Mouse (Mus musculus): ENCODE results near the gene Ppp1r14b. TPM values are rescaled to one million over a fixed set of nuclear protein-coding genes. Genes with fewer than 3 reads are reported as not detected.

Gene Ppp1r14b
- 50.5 TPM for polyA plus RNA-seq (2015; fragmentation: Illumina TruSeq; extraction: RNeasy Lipid Tissue Mini Kit (QIAGEN cat#74804); ENCODE audit: insufficient read depth, low read depth, low replicate concordance)

DNA sequence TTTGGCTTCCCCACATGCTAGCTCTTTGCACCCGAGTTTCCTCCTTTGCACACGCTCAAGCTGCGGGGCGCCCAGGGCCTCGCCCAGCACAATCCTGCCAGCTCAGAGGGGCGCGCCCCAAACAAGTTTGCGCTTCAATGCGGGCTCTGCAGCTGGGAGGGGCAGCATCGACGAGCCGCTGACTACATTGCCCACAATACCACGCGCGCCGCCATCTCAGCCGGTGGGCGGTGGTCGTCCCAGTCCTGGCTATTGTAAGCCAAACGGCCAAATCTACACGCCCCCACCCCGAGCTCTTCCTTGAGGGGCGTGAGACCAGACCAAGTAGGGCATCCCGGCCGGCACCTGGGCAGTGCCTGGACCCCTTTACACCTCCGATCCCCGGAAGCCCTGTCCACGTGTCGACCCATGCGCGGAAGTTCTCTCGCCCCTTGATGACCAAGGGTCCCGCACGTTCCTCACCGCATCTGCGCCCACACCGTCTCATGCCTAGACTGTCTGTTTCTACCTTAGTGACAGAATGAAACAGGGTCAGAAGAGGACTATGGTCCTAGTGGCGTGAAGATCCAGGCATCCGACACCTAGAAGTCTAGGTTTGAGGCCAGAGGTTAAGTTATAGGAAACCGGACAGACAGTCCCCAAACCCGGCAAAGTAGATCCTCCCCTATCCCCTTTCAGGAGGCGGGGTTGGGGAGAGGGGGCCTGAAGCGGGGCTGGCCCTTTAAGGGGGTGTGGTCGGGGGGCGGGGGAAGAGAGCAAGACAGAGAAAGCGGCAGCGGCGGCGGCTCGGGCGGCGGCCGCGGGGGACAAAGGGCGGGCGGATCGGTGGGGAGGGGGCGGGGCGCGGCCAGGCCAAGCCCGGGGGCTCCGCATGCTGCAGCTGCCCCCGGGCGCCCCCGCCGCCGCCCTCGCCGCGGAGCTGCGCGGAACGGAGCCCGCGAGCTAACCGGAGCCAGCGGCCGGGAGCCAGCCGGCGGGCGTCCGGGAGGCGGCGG is at the start of gene Ppp1r14b:
Gene Ppp1r14b, plus strand, starts transcription at position 758 of the 995 bp plus-strand sequence.

DNA sequence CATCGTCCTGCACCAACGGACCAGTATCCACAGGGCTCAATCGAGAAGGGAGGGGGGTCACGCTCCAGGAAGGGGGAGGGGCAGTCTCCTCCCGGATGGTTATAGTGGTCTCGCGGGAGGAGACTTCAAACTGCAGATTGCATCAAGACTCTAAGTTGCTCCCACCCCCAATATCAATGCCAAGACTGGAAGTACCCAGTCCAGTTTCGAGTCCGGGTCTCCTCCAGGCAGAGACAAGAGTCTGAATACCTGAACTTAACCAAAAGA is 49.5 kb upstream of the Ppp1r14b start, which contains the start of gene Catsperz:
Gene Catsperz, minus strand, starts transcription at position 74 of the 267 bp plus-strand sequence.

DNA sequence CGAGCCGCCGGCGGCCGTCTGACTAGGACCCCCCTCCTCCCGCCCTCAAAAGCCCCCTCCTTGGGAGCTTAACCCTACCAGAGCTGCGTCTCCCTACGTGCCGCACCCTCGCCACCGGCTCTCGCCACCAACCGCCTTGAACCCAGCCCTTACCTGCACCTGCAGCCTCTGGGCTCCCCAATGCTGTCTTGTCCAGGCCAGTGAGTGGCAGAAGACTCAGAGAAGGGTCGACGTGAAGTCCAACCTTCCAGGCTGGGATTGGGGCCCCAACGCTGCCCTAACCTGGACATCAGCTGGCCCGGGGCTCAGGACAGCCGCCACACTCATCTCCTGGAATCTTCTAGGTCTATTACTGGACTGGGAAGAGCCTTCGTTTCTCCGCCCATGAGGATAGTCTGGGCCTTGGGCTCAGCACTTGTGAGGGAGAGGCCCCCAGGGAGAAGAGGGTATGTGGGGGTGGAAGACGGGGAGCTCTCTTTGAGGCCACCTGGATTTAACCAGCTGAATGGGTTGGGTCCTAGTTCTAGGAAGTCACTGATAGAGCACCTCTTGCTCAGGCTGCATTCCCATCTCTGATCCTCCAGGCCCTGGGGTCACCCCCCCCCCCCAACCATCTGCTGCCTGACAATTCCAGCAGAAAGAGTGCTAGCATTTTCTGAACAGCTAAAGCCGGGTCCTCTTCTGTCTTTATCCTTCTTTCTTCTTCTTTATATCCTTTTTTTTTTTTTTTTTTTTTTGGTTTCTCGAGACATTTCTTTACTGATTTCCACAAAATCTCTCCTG is 40.4 kb upstream of the Ppp1r14b start, which contains the start of gene Kcnk4:
Gene Kcnk4, minus strand, starts transcription at position 321 of the 783 bp plus-strand sequence.

DNA sequence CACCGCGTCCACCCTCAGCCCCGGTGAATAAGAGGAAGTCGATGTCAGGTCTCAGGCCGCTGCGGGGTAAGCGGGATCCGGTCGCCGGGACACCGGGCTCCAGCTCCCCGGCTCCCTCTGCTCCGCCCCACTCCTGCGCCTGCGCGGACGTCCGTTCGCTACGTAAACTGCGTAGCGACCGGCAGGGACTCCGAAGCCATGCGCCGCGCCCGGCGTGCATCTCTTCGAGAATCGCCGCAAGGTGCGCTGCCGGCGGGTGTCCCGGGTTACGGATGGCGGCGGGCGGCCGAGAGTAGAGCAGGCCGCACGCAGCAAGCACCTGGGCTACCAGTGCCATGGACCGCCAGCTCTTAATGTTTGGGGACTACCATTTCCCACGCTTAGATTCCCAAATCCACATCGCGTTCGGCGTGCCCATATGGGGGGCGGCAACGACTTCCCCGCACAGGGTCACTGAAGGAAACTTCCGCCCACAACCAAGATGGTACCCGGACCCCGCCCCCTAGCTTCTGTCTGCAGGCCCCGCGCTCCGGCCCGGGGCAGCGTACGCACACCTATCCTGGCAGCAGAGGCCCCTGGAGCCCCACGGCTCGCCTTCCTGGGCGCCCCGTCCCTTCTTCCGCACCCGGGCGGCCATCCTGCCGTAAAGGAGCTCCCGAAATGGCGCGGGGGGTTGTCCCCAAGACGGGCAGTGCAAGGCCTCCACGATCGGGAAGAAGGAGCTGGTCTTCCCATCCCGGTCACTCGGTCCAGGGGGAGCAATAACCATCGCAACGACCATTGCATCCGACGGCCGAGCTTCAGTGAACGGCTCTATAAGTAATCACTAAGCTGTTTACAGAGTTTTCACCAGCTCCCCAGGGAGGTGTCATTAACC is 33.2 kb upstream of the Ppp1r14b start, which contains the start of gene Bad:
Gene Bad, plus strand, starts transcription at position 490 of the 877 bp plus-strand sequence.

DNA sequence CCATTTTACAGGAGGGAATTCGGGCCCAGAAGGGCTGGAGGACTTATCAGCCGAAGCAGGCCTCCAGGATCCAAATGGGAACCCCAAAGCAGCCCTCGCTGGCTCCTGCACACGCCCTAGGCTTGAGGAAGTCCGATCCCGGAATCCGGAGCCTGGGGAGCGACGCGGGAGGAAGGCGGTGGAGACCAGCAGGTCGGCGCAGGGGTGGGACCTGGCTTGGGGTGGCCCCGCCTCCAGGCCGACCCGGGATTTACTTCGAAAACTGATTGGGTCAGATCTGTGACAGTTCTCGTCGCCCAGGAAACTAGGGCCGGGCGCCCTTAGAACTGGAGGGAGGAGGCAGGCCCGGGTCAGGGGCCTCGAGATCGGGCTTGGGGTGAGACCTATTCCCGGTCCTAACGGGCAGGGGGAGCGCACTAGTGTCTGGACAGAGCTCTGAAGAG is 32.5 kb upstream of the Ppp1r14b start, which contains the start of gene Gpr137:
Gene Gpr137, minus strand, starts transcription at position 232 of the 443 bp plus-strand sequence.

DNA sequence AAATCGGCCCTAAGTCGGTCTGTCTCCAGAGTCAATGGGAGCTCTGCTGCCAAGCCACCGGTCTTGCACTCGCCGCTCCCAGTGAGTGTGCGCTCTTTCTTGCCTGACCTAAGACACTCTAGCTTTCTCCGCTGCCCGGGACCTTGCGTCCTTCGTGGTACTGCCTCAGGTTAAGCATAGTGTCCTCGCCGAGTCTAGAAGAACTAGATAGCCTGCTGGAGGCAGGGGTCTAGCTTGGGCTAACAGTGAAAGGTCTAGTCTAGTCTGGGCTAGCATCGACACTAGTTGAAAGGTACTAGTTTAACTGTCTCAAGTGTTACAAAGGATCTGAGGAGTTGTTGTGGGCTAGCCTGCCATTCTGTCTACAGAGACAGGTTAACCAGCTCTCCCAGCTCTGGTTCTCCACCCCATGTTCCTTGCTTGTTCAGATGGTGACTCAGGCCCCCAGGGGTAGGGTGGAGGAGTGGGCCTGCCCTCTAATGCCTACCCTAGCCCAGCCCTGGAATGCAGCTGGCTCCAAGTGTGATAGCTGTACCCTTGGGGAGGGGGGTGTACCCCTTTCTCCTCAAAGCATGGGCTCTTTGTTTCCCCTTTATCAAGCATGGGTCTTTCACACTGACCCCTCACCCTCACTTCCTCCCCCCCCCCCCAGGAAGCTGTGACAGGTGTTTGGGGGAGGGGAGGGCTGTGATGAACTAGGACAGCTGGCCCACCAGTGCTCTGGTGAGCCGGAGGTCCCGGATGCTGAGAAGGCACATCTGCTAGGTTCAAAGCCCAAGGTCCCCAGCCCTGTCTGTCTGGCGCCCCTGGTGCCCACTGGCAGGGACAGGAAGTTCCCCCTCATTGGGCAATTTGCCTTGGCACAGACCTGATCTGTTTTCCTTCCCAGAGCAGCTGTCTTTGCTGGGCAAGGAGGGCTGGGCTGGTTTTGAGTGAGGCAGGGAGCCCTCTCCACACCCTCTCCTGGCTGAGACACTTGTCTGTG is 1.1 kb downstream of the Ppp1r14b start, which contains the start of gene Plcb3:
Gene Plcb3, minus strand, starts transcription at position 934 of the 985 bp plus-strand sequence.

DNA sequence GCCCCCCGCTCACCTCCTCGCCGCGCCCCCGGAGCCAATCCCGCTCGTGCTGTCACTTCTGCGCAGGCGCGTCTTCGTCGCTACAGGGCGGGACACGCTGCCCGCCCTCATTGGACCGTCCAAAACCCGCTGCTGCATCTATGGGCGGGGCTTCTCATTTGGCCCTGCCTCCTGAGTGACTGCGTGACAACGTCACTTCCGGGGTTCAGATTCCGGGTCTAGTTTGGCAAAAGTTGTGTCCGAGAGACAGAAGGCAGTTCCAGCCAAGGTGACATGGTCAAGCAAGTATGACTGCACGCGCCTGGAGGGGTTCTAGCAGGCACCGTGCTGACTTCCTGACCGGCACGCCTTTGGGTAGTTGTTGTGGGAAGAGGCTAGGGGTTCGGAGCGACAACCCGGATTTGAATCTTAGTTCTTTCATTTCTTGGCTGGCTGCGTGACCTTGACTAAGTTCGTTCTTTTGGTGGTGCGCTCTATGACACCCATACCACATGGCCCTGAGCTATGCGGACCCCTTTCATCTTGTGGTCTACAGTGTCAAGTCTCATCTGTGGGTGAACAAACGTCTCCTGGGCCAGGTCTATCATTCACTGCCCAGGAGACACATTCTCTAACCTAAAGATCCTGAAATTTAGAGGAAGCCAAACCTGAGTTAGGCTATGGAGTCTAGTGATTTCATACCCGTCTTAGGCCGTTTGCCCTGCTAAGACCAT is 5.8 kb downstream of the Ppp1r14b start, which contains the start of gene Fkbp2:
Gene Fkbp2, minus strand, starts transcription at position 121 of the 713 bp plus-strand sequence.

DNA sequence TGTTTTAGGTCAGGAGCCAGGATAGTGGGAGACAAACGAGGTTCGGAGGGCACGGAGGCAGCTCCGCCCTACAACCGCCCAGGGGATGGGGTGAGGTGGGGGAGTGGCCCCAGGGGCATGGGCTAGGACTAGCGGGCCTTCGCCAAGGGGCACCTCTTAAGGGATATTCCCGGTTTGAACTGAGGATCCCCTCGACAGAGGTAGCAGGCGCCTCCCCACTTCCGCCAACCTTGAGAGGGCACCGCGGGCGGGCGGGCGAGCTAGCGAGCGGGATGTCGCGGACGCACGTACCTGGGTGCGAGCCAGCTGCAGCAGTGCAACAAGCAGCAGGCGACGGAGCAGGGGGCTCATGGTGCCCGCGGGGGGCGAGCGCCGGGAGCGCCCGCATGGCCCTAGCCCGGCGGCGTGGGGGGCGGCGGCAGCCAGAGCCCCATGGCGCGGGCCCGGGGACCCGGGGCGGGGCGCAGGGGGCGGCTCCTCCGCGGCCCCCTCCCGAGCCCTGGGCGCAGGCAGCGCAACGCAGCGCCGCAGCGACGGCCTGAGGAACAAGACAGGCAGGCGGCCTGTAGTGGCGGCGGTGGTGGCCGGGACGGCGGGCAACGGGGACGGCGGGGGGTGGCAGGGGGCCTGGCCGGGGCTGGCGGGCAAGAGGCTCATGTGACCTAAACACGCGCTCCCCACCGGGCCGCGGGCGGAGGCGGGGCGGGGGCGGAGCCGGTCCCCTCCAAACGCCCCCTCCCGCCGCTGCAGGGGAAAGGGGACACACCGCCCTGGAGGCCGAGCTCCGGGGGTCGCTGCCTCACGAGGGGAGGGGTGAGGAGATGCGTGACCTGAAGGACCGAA is 12.5 kb downstream of the Ppp1r14b start, which contains the start of gene Vegfb:
Gene Vegfb, minus strand, starts transcription at position 591 of the 843 bp plus-strand sequence.

DNA sequence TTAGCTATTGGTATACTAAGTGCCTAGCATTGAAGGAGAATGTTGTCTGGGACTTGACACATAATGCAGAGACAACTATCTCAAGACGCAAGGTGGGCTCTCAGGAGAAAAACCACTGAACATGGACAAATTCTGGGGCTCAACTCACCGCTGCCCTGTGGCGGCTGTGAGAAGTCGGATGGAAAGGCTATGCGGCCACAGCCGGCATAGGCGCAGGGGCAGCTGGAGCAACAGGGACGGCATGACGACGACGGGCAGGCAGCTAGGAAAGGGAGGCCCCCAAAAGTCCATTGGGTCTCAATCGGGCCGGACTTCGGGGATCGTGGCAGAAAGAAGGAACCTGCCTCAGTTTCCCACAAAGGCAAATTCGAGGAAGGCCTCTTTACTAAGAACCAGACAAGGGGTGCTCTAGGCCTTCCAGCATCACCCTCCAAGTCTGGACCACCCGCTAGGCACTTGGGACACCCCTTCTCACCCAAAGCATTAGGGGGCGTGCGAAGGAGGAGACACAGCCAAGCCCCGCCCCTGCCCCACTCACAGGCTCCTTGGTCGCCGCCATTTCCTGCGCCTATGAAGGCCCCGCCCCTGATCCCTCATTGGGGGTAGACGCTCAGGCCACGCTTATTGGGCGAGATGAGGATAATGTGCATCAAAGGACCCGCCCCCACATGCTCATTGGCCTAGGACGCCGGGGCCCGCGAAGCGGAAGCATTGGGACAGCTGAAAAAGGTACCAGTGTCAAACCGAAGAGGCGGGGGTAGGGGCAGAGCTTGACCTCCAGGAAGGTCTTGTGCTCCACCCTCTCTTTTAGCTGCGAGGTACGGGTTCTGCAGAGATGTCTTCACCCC is 17.5 kb downstream of the Ppp1r14b start, which contains the start of gene Dnajc4:
Gene Dnajc4, minus strand, starts transcription at position 562 of the 848 bp plus-strand sequence.

DNA sequence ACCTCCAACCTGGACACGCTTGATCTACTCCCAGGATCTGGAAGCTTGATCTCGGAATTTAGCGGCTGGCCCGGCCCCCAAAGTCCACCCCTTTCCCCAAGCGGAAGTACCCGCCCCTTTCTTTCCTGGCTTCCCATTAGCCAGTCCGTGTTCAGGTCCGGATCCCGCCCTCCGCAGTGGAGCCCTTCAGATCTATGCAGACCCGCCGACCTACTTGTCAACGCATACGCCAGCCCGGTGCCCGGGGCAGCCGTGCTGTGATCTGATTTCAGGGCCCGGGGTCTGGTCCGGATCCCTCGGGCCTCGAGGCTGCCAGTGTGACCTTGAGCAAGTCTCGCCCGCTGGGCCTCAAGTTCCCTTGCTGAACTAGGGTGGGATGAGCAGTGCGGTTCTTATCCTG is 21.2 kb downstream of the Ppp1r14b start, which contains the start of the genes Nudt22 and Trpt1:
Gene Nudt22, minus strand, starts transcription at position 112 of the 400 bp plus-strand sequence.
Gene Trpt1, plus strand, starts transcription at position 126 of the 400 bp plus-strand sequence.

DNA sequence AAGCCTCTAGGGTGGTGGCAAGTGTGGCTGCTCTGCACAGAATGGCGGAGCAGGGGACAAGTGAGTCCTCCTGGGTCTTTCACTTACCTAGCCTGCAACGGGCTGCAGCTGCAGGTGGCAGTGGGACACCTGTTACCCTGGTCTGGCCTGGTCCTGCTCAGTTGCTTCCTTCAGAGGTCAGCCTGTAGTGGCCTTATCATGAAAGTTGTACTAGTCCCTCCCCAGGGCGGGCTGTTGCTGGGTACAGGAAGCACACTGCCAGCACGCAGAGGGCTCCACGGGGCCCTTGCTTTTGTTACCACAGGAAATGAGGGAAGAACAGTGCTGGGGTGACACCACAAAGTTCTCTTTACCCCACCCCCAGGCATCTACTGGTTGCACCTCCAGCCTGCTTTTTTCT is 44.4 kb downstream of the Ppp1r14b start, which contains the start of gene Fermt3:
Gene Fermt3, minus strand, starts transcription at position 279 of the 400 bp plus-strand sequence.

Other genes starting within 250 kb of the Ppp1r14b start
- 5.0 TPM for gene Rps6ka4, start 134.3 kb upstream of the Ppp1r14b start, polyA plus RNA-seq (2015; fragmentation: Illumina TruSeq; extraction: RNeasy Lipid Tissue Mini Kit (QIAGEN cat#74804); ENCODE audit: insufficient read depth, low read depth, low replicate concordance)
- gene Ccdc88b, start 116.8 kb upstream of the Ppp1r14b start, polyA plus RNA-seq (2015; fragmentation: Illumina TruSeq; extraction: RNeasy Lipid Tissue Mini Kit (QIAGEN cat#74804); ENCODE audit: insufficient read depth, low read depth, low replicate concordance) = 1.2 TPM
- 23.1 TPM for gene Trmt112, start 65.3 kb upstream of the Ppp1r14b start, polyA plus RNA-seq (2015; fragmentation: Illumina TruSeq; extraction: RNeasy Lipid Tissue Mini Kit (QIAGEN cat#74804); ENCODE audit: insufficient read depth, low read depth, low replicate concordance)
- gene Prdx5, start 64.9 kb upstream of the Ppp1r14b start, polyA plus RNA-seq (2015; fragmentation: Illumina TruSeq; extraction: RNeasy Lipid Tissue Mini Kit (QIAGEN cat#74804); ENCODE audit: insufficient read depth, low read depth, low replicate concordance) = 34.0 TPM
- 7.1 TPM for gene Esrra, start 53.2 kb upstream of the Ppp1r14b start, polyA plus RNA-seq (2015; fragmentation: Illumina TruSeq; extraction: RNeasy Lipid Tissue Mini Kit (QIAGEN cat#74804); ENCODE audit: insufficient read depth, low read depth, low replicate concordance)
- not detected for gene Catsperz, start 49.6 kb upstream of the Ppp1r14b start, polyA plus RNA-seq (2015; fragmentation: Illumina TruSeq; extraction: RNeasy Lipid Tissue Mini Kit (QIAGEN cat#74804); ENCODE audit: insufficient read depth, low read depth, low replicate concordance)
- not detected for gene Kcnk4, start 40.5 kb upstream of the Ppp1r14b start, polyA plus RNA-seq (2015; fragmentation: Illumina TruSeq; extraction: RNeasy Lipid Tissue Mini Kit (QIAGEN cat#74804); ENCODE audit: insufficient read depth, low read depth, low replicate concordance)
- gene Bad, start 33.1 kb upstream of the Ppp1r14b start, polyA plus RNA-seq (2015; fragmentation: Illumina TruSeq; extraction: RNeasy Lipid Tissue Mini Kit (QIAGEN cat#74804); ENCODE audit: insufficient read depth, low read depth, low replicate concordance) = 7.5 TPM
- gene Gpr137, start 32.5 kb upstream of the Ppp1r14b start, polyA plus RNA-seq (2015; fragmentation: Illumina TruSeq; extraction: RNeasy Lipid Tissue Mini Kit (QIAGEN cat#74804); ENCODE audit: insufficient read depth, low read depth, low replicate concordance) = 29.3 TPM
- 13.1 TPM for gene Plcb3, start 1.5 kb downstream of the Ppp1r14b start, polyA plus RNA-seq (2015; fragmentation: Illumina TruSeq; extraction: RNeasy Lipid Tissue Mini Kit (QIAGEN cat#74804); ENCODE audit: insufficient read depth, low read depth, low replicate concordance)
- gene Fkbp2, start 5.5 kb downstream of the Ppp1r14b start, polyA plus RNA-seq (2015; fragmentation: Illumina TruSeq; extraction: RNeasy Lipid Tissue Mini Kit (QIAGEN cat#74804); ENCODE audit: insufficient read depth, low read depth, low replicate concordance) = 89.4 TPM
- 14.7 TPM for gene Vegfb, start 12.7 kb downstream of the Ppp1r14b start, polyA plus RNA-seq (2015; fragmentation: Illumina TruSeq; extraction: RNeasy Lipid Tissue Mini Kit (QIAGEN cat#74804); ENCODE audit: insufficient read depth, low read depth, low replicate concordance)
- gene Dnajc4, start 17.6 kb downstream of the Ppp1r14b start, polyA plus RNA-seq (2015; fragmentation: Illumina TruSeq; extraction: RNeasy Lipid Tissue Mini Kit (QIAGEN cat#74804); ENCODE audit: insufficient read depth, low read depth, low replicate concordance) = 15.7 TPM
- 47.9 TPM for gene Nudt22, start 21.1 kb downstream of the Ppp1r14b start, polyA plus RNA-seq (2015; fragmentation: Illumina TruSeq; extraction: RNeasy Lipid Tissue Mini Kit (QIAGEN cat#74804); ENCODE audit: insufficient read depth, low read depth, low replicate concordance)
- gene Trpt1, start 21.2 kb downstream of the Ppp1r14b start, polyA plus RNA-seq (2015; fragmentation: Illumina TruSeq; extraction: RNeasy Lipid Tissue Mini Kit (QIAGEN cat#74804); ENCODE audit: insufficient read depth, low read depth, low replicate concordance) = 6.4 TPM
- gene Fermt3, start 44.5 kb downstream of the Ppp1r14b start, polyA plus RNA-seq (2015; fragmentation: Illumina TruSeq; extraction: RNeasy Lipid Tissue Mini Kit (QIAGEN cat#74804); ENCODE audit: insufficient read depth, low read depth, low replicate concordance) = 2.3 TPM
- 15.0 TPM for gene Stip1, start 65.0 kb downstream of the Ppp1r14b start, polyA plus RNA-seq (2015; fragmentation: Illumina TruSeq; extraction: RNeasy Lipid Tissue Mini Kit (QIAGEN cat#74804); ENCODE audit: insufficient read depth, low read depth, low replicate concordance)
- gene Macrod1, start 81.8 kb downstream of the Ppp1r14b start, polyA plus RNA-seq (2015; fragmentation: Illumina TruSeq; extraction: RNeasy Lipid Tissue Mini Kit (QIAGEN cat#74804); ENCODE audit: insufficient read depth, low read depth, low replicate concordance) = 9.8 TPM
- 0.54 TPM for gene Flrt1, start 130.8 kb downstream of the Ppp1r14b start, polyA plus RNA-seq (2015; fragmentation: Illumina TruSeq; extraction: RNeasy Lipid Tissue Mini Kit (QIAGEN cat#74804); ENCODE audit: insufficient read depth, low read depth, low replicate concordance)
- gene Otub1, start 231.3 kb downstream of the Ppp1r14b start, polyA plus RNA-seq (2015; fragmentation: Illumina TruSeq; extraction: RNeasy Lipid Tissue Mini Kit (QIAGEN cat#74804); ENCODE audit: insufficient read depth, low read depth, low replicate concordance) = 15.2 TPM
- 113 TPM for gene Cox8a, start 242.6 kb downstream of the Ppp1r14b start, polyA plus RNA-seq (2015; fragmentation: Illumina TruSeq; extraction: RNeasy Lipid Tissue Mini Kit (QIAGEN cat#74804); ENCODE audit: insufficient read depth, low read depth, low replicate concordance)

Data from pancreas, adult 10 weeks (tissue).